Mouse (Mus musculus): ENCODE results near the gene Tcf23. TPM values are rescaled to one million over a fixed set of nuclear protein-coding genes. Genes with fewer than 3 reads are reported as not detected.

Gene Tcf23
- total and polyA plus RNA-seq, 3 experiments = not detected

- no peaks in the 10 kb centered on the region for H3K9me3 ChIP-seq (replicated peaks; ENCODE audit: low read length)
- in situ Hi-C loops (cut with MboI; ENCODE audit: low pct_ligation_motif_present, low pct_unique_long_range_greater_than_20kb, low sequenced_read_pairs) (no loop called here), dilution Hi-C loops (cut with MboI; ENCODE audit: extremely low pct_ligation_motif_present, extremely low pct_unique_long_range_greater_than_20kb, low sequenced_read_pairs) (no loop called here)
- H3K4me2 ChIP-seq (ENCODE audit: insufficient read depth, low read depth, poor library complexity, severe bottlenecking) = no peak overlapping the region
- no peaks in the 10 kb centered on the region for H3K79me2 ChIP-seq (replicated peaks; ENCODE audit: control insufficient read depth, extremely low read depth, insufficient read depth, poor library complexity, severe bottlenecking)
- no peak overlapping the region for H3K27ac ChIP-seq (ENCODE audit: insufficient read depth, low read depth)
- H3K27me3 ChIP-seq (replicated peaks) = peaks cover 11% of the 10 kb centered on the region
- no peak overlapping the region for H3K9ac ChIP-seq (ENCODE audit: insufficient read depth, low read depth)
- TF ChIP-seq SIN3A (IDR thresholded peaks at IDR 0.05; ENCODE audit: low read length) (no peak), POLR2A (IDR thresholded peaks at IDR 0.05; ENCODE audit: low read depth, low read length) (no peak), MYC (IDR thresholded peaks at IDR 0.05; ENCODE audit: low read depth, low read length) (no peak), ETS1 (conservative IDR thresholded peaks at IDR 0.05; ENCODE audit: low read depth, low read length) (no peak), TBP (conservative IDR thresholded peaks at IDR 0.05; ENCODE audit: low read depth, low read length) (no peak), MEF2A (IDR thresholded peaks at IDR 0.05; ENCODE audit: borderline replicate concordance, low read depth, low read length) (no peak), ZNF384 (IDR thresholded peaks at IDR 0.05; ENCODE audit: low read depth, low read length) (no peak), BHLHE40 (IDR thresholded peaks at IDR 0.05; ENCODE audit: low read depth, low read length) (no peak), JUN (IDR thresholded peaks at IDR 0.05; ENCODE audit: insufficient read depth, low read depth, low read length) (no peak), JUND (conservative IDR thresholded peaks at IDR 0.05; ENCODE audit: low read depth, low read length) (no peak), UBTF (IDR thresholded peaks at IDR 0.05; ENCODE audit: low read depth, low read length) (no peak), ZC3H11A (IDR thresholded peaks at IDR 0.05; ENCODE audit: low read depth, low read length) (no peak), CHD2 (IDR thresholded peaks at IDR 0.05; ENCODE audit: low read length) (no peak), RCOR1 (conservative IDR thresholded peaks at IDR 0.05; ENCODE audit: low read depth, low read length) (no peak), CHD1 (IDR thresholded peaks at IDR 0.05; ENCODE audit: low read depth, low read length) (no peak), IRF4 (IDR thresholded peaks at IDR 0.05; ENCODE audit: low read depth, low read length) (no peak)
- no peak for DNase-seq (ENCODE audit: extremely low read depth)
- H3K4me1 ChIP-seq (ENCODE audit: control insufficient read depth in 1 of 2, insufficient read depth in 2 of 2) = peaks cover 0 to 8% of the 10 kb centered on the region in 2 experiments; a peak in 2 of 4 replicates
- H3K36me3 ChIP-seq (replicated peaks in 1 of 2; ENCODE audit: control insufficient read depth in 1 of 2, insufficient read depth in 1 of 2, low read length in 1 of 2) = no peaks in the 10 kb centered on the region
- no peak overlapping the region for H3K4me3 ChIP-seq (replicated peaks in 1 of 3; ENCODE audit: low read depth in 2 of 3, low read length in 2 of 3, poor library complexity in 1 of 3)
Measured at GRCm38 (mm10) chr5:30944344-30944743, 24.1 kb upstream of the Tcf23 start.

GRCm38 (mm10) chr5:30944956-30945781 is 23.3 kb upstream of the Tcf23 start, which contains the start of gene Cgref1:
Cgref1 (minus strand) TSS chr5:30945591.
- Histone ChIP-seq H3K36me3 (replicated peaks in 1 of 2; ENCODE audit: control insufficient read depth in 1 of 2, insufficient read depth in 1 of 2, low read length in 1 of 2) (no peaks in the 10 kb centered on the region), H3K4me3 (replicated peaks in 1 of 3; ENCODE audit: low read depth in 2 of 3, low read length in 2 of 3, poor library complexity in 1 of 3) (no peak within 1 kb of the TSS), H3K4me2 (ENCODE audit: insufficient read depth, low read depth, poor library complexity, severe bottlenecking) (no peak within 1 kb of the TSS), H3K9me3 (replicated peaks; ENCODE audit: low read length) (no peaks in the 10 kb centered on the region), H3K27me3 (replicated peaks) (peaks cover 14% of the 10 kb centered on the region), H3K4me1 (ENCODE audit: control insufficient read depth in 1 of 2, insufficient read depth in 2 of 2) (peaks cover 0 to 11% of the 10 kb centered on the region in 2 experiments; a peak in 2 of 4 replicates), H3K79me2 (replicated peaks; ENCODE audit: control insufficient read depth, extremely low read depth, insufficient read depth, poor library complexity, severe bottlenecking) (no peaks in the 10 kb centered on the region), H3K9ac (ENCODE audit: insufficient read depth, low read depth) (no peak within 1 kb of the TSS), H3K27ac (ENCODE audit: insufficient read depth, low read depth) (no peak within 1 kb of the TSS)
- dilution Hi-C loops (cut with MboI; ENCODE audit: extremely low pct_ligation_motif_present, extremely low pct_unique_long_range_greater_than_20kb, low sequenced_read_pairs) (no loop called here), in situ Hi-C loops (cut with MboI; ENCODE audit: low pct_ligation_motif_present, low pct_unique_long_range_greater_than_20kb, low sequenced_read_pairs) (no loop called here)
- TF ChIP-seq UBTF (IDR thresholded peaks at IDR 0.05; ENCODE audit: low read depth, low read length) (no peak), CTCF (conservative IDR thresholded peaks at IDR 0.05 in 1 of 2, IDR thresholded peaks at IDR 0.05 in 1 of 2; ENCODE audit: low read depth in 2 of 2, low read length in 2 of 2) (peak in 1 of 2 experiments; percentile 21; a peak in 1 of 4 replicates), BHLHE40 (IDR thresholded peaks at IDR 0.05; ENCODE audit: low read depth, low read length) (no peak), PAX5 (IDR thresholded peaks at IDR 0.05; ENCODE audit: low read length) (no peak), POLR2AphosphoS2 (IDR thresholded peaks at IDR 0.05; ENCODE audit: low read depth, low read length) (no peak), TCF12 (IDR thresholded peaks at IDR 0.05; ENCODE audit: low read depth, low read length) (no peak)
- no peak for DNase-seq (ENCODE audit: extremely low read depth)
